Mouse (Mus musculus): ENCODE measurements around the gene Akap12. TPM values are rescaled to one million over a fixed set of nuclear protein-coding genes. Genes with fewer than 3 reads are reported as not detected.

Akap12 gene
- polyA plus RNA-seq (2017; shearing (Covaris generic)), result 8.2 TPM

DNA sequence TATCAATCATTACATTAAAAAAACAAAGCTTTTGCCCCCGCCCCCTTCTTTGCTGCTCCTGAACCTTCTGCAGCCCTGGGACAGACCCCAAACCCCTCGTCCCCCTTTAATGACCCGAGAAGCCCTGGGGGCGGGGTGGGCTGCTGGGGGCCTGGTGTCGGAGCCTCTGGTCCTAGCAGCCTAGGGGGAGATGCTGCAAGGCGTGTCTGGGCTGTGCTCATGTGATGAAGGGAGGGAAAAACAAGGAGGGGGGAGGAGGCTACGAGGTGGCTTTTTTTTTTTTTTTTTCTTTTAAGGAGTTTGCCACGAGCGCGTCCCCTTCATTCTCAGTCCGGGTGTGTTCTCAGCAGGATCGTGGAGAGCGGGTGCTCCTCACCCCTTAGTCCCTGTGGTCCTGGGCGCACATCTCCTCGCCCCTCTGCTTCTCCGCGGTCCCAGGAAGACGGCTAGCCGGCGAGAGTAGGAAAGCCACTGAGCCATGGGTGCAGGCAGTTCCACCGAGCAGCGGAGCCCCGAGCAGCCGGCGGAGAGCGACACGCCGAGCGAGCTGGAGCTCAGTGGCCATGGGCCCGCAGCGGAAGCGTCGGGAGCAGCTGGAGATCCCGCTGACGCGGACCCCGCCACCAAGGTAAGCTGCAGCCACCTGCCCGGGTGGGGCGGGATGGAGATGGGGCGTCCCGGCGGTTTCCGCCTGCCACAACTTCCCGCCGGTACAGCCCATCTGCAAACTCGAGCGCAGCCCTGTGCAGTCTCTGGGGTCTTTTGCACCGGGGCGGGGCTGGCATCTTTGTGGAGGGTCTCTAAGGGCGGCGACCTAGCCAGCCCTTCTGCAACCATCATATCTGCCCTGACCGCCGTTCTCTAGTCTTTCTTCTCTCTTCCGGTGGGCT, at the start of gene Akap12:
Akap12 (plus strand) TSS at position 340 of the 890 bp plus-strand sequence.

DNA sequence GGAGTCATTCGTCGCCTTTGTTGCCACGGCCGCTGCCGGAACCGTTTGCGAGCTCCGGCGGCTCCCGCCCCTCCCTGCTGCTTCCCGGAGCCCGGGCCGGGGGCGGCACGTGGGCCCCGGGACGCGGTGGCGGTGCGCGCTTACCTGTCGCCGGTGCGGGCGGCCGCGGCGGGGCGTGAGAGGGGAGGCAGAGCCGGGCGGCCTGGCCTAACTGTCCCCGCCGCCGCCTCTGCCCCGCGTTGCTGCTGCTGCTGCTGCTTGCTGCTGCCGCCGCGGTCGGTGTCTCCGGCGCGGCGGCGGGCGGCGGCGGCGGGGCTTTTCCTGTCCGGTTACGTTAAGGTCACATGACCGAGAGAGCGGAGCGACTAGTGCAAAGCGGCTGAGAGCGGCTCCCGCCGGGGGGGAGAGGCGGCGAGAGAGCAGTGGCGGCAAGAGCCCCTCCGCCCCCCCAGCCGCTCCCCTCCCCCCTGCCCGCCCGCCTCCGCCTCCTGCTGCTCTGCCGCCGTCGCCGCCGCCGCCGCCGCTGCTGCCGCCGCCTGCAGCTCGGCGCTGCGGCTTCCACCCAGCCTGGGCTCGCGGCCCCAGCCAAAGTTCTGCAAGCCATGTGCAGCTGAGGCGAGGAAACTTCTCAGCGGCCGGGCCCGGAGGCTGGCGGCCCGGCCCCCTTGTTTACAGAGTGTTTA, 121.7 kb downstream of the Akap12 start, which contains the start of gene Zbtb2:
Zbtb2 (minus strand) TSS at position 408 of the 683 bp plus-strand sequence.

Other genes with a start within 250 kb of the Akap12 start
- 43.6 TPM for gene Zbtb2, start 121.7 kb downstream of the Akap12 start, polyA plus RNA-seq (2017; shearing (Covaris generic))
- gene Rmnd1, start 166.0 kb downstream of the Akap12 start, polyA plus RNA-seq (2017; shearing (Covaris generic)), result 71.6 TPM
- 25.2 TPM for gene Armt1, start 166.1 kb downstream of the Akap12 start, polyA plus RNA-seq (2017; shearing (Covaris generic))
- gene Ccdc170, start 216.1 kb downstream of the Akap12 start, polyA plus RNA-seq (2017; shearing (Covaris generic)), result 0.13 TPM

Measured in CD4-positive, CD25-positive, alpha-beta regulatory T cell (primary cell).